Mouse (Mus musculus) ES-E14 (cell line): ENCODE measurements at regions not wholly inside any gene's neighbourhood (a gene's known extent, or its start where the extent isn't known, plus 50 kb on each side); places are given as distances from the start of the nearest gene placed in this dataset.

ENCODE experiments used
- CHD2 ChIP-seq: IDR thresholded peaks from 2 replicates; pipeline ENCODE4 v1.6.1; 2014; ENCODE audit warnings: mild to moderate bottlenecking, low read depth, low read length, inconsistent platforms
- HCFC1 ChIP-seq: IDR thresholded peaks from 2 replicates; pipeline ENCODE4 v1.6.1; 2012; ENCODE audit warnings: low read length, inconsistent platforms, borderline replicate concordance; ENCODE audit not compliant: insufficient read depth
- MAFK ChIP-seq: IDR thresholded peaks from 2 replicates; pipeline ENCODE4 v1.6.1; 2014; ENCODE audit warnings: mild to moderate bottlenecking, low read depth, low read length, inconsistent platforms; ENCODE audit not compliant: insufficient read depth
- ZC3H11A ChIP-seq: IDR thresholded peaks from 2 replicates; pipeline ENCODE4 v1.6.1; 2012; ENCODE audit warnings: low read depth, mild to moderate bottlenecking, inconsistent platforms, low read length, borderline replicate concordance
- ZNF384 ChIP-seq: IDR thresholded peaks from 2 replicates; pipeline ENCODE4 v1.6.1; 2012; ENCODE audit warnings: low read depth, low read length, inconsistent platforms

DNA sequence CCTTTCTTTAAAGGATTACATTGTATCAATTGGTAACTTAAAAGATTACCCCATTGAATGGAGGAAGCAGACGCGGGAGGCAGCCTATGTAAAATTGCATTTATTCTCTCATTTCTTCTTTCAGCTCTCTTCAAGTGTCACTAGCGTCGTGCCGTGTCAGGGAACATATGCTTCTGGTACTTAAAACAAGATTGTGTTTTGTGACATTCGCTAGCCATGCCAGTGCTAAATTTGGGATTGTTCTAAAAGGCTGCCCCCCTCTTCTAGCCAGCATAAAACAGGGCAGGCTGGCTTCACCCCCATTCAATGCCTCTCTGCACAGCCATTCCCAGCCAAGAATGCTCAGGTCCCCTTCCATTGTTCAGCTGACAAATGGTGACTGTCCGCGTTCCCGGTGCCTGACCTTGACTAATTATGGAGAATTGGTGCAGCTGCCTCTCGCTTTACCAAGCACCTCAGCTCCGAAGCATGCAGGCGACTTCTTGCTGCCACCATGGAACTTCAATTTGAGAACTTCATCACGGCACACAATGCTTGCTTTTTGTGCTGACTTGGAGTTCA is 316.8 kb upstream of the Adamts16 start:
- TF ChIP-seq ZC3H11A (no peak), HCFC1 (no peak), CHD2 (no peak), ZNF384 (no peak), MAFK (no peak)
